Mouse (Mus musculus): ENCODE results near the gene Atxn7l1. TPM values are rescaled to one million over a fixed set of nuclear protein-coding genes. Genes with fewer than 3 reads are reported as not detected.

The Atxn7l1 gene
- polyA plus RNA-seq, 1 experiment from 2014 or later = 14.4 TPM

DNA sequence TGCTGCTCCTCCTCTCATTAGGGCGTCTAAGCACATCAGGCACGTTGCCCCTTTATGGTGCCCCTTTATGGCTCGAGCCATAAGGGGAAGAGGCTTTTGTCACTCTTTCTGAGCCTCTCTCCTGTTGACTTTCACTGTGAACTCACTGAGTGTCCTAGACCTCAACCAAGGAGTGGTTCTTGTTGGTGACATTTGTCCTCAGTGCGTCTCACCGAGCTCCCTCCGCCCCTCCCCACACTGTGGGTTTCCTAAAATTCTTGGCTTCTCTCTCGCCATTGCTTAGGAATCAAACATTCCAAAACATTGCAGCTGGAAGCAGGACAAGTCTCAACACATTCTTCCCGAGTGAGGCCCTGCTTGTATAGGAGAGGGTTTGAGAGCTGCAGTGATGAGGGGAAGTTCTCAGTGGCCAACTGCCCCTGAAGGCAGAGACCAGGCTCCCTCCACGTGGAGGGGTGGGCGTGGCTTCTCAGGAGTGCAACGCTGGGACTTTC is 46.0 kb downstream of the Atxn7l1 start:
- ATAC-seq (ENCODE audit: insufficient read depth) (peak; percentile 94), DNase-seq (peak; percentile 88)
- Histone ChIP-seq H3K27ac (ENCODE audit: low read depth) (peak overlapping the region; percentile 42; the same call in 1 of the 2 replicates), H3K9ac (no peak overlapping the region), H3K36me3 (ENCODE audit: insufficient read depth) (no peaks in the 10 kb centered on the region), H3K4me2 (peak overlapping the region; percentile 26; the same call in 1 of the 2 replicates), H3K4me3 (ENCODE audit: low read depth, low read length) (no peak overlapping the region), H3K4me1 (ENCODE audit: insufficient read depth) (peaks cover 9% of the 10 kb centered on the region; the same call in 1 of the 2 replicates), H3K27me3 (ENCODE audit: insufficient read depth, low read length) (no peaks in the 10 kb centered on the region), H3K9me3 (ENCODE audit: low read depth, low read length) (no peaks in the 10 kb centered on the region)
- TF ChIP-seq CTCF (IDR thresholded peaks at IDR 0.05; ENCODE audit: low read depth) = no peak
- WGBS = 28% methylated on average over 11 of the region's 11 CpGs

DNA sequence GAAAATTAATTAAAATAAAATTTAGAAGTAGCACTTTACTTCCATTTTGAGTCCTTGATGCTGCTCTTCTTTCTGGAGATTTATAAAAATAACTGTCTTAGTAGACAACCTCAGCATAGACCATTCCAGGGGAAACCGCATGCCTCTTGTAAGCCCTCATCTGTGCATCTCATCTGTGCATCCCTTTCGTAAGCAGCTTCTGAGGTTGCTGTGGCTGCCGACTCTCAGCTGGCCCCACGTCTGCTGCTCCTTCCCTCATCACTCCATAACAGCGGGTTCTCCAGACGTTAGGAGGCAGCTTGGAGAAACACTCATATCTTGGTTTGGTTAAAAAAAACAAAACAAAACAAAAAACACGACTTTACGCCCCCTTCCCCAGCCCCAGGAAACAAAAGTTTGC is 47.7 kb downstream of the Atxn7l1 start:
- H3K27ac ChIP-seq (ENCODE audit: low read depth) = no peak overlapping the region
- 51% methylated on average over 8 of the region's 8 CpGs for WGBS
- H3K9ac ChIP-seq = no peak overlapping the region
- DNase-seq (peak; percentile 20), ATAC-seq (ENCODE audit: insufficient read depth) (no peak)
- H3K4me1 ChIP-seq (ENCODE audit: insufficient read depth) = peaks cover 9% of the 10 kb centered on the region; the same call in 1 of the 2 replicates
- no peak for TF ChIP-seq CTCF (IDR thresholded peaks at IDR 0.05; ENCODE audit: low read depth)
- no peaks in the 10 kb centered on the region for H3K9me3 ChIP-seq (ENCODE audit: low read depth, low read length)
- H3K4me2 ChIP-seq = no peak overlapping the region
- no peaks in the 10 kb centered on the region for H3K36me3 ChIP-seq (ENCODE audit: insufficient read depth)
- H3K4me3 ChIP-seq (ENCODE audit: low read depth, low read length) = no peak overlapping the region
- H3K27me3 ChIP-seq (ENCODE audit: insufficient read depth, low read length) = no peaks in the 10 kb centered on the region

DNA sequence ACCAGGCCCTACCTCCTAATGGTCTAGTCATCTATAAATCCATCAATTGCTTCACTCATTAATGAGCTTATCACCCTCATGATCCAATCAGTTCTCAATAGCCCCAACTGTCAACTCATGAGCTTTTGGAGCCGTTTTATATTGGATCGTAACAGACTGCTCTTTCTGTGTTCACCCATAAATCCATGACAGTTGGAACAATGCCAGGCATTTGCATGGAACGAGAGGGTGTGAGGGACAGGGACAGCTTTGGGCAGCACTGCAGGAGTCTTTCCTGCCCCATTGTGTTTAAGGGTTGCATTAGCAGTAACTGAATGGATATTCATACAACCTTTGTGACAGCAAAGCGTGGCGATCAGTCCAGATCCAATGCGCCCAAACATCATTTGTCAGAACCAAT is 49.8 kb downstream of the Atxn7l1 start:
- Histone ChIP-seq H3K4me2 (no peak overlapping the region), H3K4me1 (ENCODE audit: insufficient read depth) (peaks cover 9% of the 10 kb centered on the region; the same call in 1 of the 2 replicates), H3K9ac (no peak overlapping the region), H3K9me3 (ENCODE audit: low read depth, low read length) (no peaks in the 10 kb centered on the region), H3K36me3 (ENCODE audit: insufficient read depth) (no peaks in the 10 kb centered on the region), H3K27me3 (ENCODE audit: insufficient read depth, low read length) (no peaks in the 10 kb centered on the region), H3K4me3 (ENCODE audit: low read depth, low read length) (no peak overlapping the region), H3K27ac (ENCODE audit: low read depth) (no peak overlapping the region)
- no peak for TF ChIP-seq CTCF (IDR thresholded peaks at IDR 0.05; ENCODE audit: low read depth)
- DNase-seq = peak; percentile 56
- no peak for ATAC-seq (ENCODE audit: insufficient read depth)
- 70% methylated on average over 6 of the region's 6 CpGs for WGBS

DNA sequence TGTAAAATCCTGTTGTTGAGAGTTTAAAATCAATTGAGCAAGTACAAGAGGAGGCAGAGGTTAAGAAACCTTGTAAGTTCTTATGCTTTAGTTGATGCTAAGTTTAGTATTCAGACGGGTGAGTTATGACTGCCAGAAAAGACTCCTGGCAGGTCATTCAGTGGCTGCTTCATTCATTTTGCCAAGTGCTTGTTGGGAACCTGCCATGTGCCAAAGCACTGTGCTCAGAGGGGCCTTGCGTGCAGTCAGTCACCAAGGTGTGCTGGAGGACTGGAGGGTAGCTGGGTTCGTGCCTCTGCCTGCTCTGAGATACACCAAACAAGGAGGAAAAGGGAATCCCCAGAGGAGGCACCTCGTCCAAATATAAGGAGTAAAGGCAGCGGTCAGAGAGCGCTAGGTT is 50.3 kb downstream of the Atxn7l1 start:
- H3K9ac ChIP-seq = no peak overlapping the region

DNA sequence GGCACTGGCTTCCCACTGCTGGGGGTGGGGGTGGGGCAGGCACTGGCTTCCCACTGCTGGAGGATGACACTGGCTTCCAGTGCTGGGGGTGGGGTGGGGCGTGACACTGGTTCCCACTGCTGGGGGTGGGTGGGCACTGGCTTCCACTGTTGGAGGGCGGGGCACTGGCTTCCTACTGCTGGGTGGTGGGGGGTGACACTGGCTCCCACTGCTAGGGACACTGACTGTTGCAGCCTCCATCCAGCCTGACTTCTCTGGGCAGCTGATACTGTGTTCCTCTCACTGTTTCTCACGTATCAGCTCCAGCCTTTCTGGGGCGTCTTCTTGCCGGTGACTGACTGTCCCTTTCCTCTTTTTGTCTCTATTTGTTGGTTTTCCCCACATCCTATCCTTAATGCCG is 53.6 kb downstream of the Atxn7l1 start:
- no peak overlapping the region for H3K4me3 ChIP-seq (ENCODE audit: low read depth, low read length)
- no peaks in the 10 kb centered on the region for H3K4me1 ChIP-seq (ENCODE audit: insufficient read depth)
- H3K36me3 ChIP-seq (ENCODE audit: insufficient read depth) = no peaks in the 10 kb centered on the region
- no peak for ATAC-seq (ENCODE audit: insufficient read depth)
- no peak overlapping the region for H3K27ac ChIP-seq (ENCODE audit: low read depth)
- H3K27me3 ChIP-seq (ENCODE audit: insufficient read depth, low read length) = no peaks in the 10 kb centered on the region
- no peak overlapping the region for H3K9ac ChIP-seq
- no peak for DNase-seq
- WGBS = 84% methylated on average over 6 of the region's 6 CpGs
- no peak overlapping the region for H3K4me2 ChIP-seq
- H3K9me3 ChIP-seq (ENCODE audit: low read depth, low read length) = no peaks in the 10 kb centered on the region
- no peak for TF ChIP-seq CTCF (IDR thresholded peaks at IDR 0.05; ENCODE audit: low read depth)

More for the DNA sequence above, 50.3 kb downstream of the Atxn7l1 start:
- no peaks in the 10 kb centered on the region for H3K27me3 ChIP-seq (ENCODE audit: insufficient read depth, low read length)
- 80% methylated on average over 6 of the region's 6 CpGs for WGBS
- H3K27ac ChIP-seq (ENCODE audit: low read depth) = no peak overlapping the region
- ATAC-seq (ENCODE audit: insufficient read depth) (no peak), DNase-seq (no peak)
- no peak overlapping the region for H3K4me2 ChIP-seq
- H3K4me1 ChIP-seq (ENCODE audit: insufficient read depth) = peaks cover 9% of the 10 kb centered on the region; the same call in 1 of the 2 replicates
- TF ChIP-seq CTCF (IDR thresholded peaks at IDR 0.05; ENCODE audit: low read depth) = no peak
- H3K36me3 ChIP-seq (ENCODE audit: insufficient read depth) = no peaks in the 10 kb centered on the region
- no peaks in the 10 kb centered on the region for H3K9me3 ChIP-seq (ENCODE audit: low read depth, low read length)
- H3K4me3 ChIP-seq (ENCODE audit: low read depth, low read length) = no peak overlapping the region

DNA sequence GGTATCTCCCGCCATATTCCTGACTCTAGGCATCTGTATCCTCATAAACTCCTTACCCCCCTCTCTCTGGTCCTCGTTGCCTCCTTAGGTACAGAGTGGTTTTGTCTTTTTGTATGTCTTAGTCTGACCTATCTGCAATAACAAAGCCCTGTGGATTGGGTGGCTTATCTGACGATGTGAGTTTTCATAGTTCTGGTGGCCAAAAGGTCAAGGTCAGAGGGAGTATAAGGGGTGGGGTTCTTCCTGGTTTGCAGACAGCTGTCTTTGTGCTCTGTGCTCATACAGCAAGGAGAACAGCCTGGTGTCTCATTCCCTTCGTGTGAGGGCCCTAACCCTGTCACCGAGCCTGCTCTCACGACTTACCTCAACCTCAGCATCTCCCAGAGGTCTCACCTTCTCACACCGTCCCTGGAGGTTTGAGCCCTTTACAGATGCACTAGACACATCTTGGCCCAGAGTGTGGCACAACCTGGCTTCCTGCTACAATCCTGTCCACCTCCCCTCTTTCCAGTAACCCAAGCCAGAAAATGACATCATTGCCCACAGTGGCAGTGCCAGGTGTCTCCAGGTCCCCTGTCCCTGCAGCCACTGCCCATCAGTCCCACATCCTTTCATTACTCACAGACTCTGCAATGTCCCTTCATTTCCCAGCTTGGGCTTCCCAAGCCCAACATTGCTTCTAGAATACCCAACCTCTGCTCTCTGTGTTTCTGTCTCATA is 54.2 kb downstream of the Atxn7l1 start:
- no peak overlapping the region for H3K27ac ChIP-seq (ENCODE audit: low read depth)
- DNase-seq (no peak), ATAC-seq (ENCODE audit: insufficient read depth) (no peak)
- H3K9me3 ChIP-seq (ENCODE audit: low read depth, low read length) = no peaks in the 10 kb centered on the region
- H3K4me2 ChIP-seq = no peak overlapping the region
- no peaks in the 10 kb centered on the region for H3K36me3 ChIP-seq (ENCODE audit: insufficient read depth)
- no peak overlapping the region for H3K9ac ChIP-seq
- H3K4me1 ChIP-seq (ENCODE audit: insufficient read depth) = no peaks in the 10 kb centered on the region
- no peaks in the 10 kb centered on the region for H3K27me3 ChIP-seq (ENCODE audit: insufficient read depth, low read length)
- TF ChIP-seq CTCF (IDR thresholded peaks at IDR 0.05; ENCODE audit: low read depth) = no peak
- 70% methylated on average over 7 of the region's 7 CpGs for whole genome bisulfite sequencing
- no peak overlapping the region for H3K4me3 ChIP-seq (ENCODE audit: low read depth, low read length)

DNA sequence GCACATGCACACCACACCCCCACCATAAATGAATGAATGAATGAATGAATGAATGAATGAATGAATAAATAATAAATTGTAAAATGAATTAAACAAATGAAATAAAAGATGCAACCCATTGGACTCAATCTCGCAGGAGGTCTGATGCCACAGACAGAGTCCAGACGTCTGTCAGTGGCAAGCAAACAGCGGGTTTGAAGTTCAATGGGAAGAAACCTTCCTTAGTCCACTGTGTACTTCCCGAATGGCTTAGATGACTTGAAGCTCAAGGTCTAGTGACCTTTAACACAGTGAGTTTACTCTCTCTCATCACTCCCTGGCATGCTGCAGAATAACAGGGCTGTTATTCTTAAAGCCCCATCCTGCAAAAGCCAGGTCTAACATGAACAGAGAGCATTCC is 57.8 kb downstream of the Atxn7l1 start:
- no peaks in the 10 kb centered on the region for H3K9me3 ChIP-seq (ENCODE audit: low read depth, low read length)
- no peak for DNase-seq
- H3K4me1 ChIP-seq (ENCODE audit: insufficient read depth) = no peaks in the 10 kb centered on the region
- no peak overlapping the region for H3K4me2 ChIP-seq
- no peaks in the 10 kb centered on the region for H3K27me3 ChIP-seq (ENCODE audit: insufficient read depth, low read length)
- ATAC-seq (ENCODE audit: insufficient read depth) = no peak
- H3K36me3 ChIP-seq (ENCODE audit: insufficient read depth) = no peaks in the 10 kb centered on the region
- TF ChIP-seq CTCF (IDR thresholded peaks at IDR 0.05; ENCODE audit: low read depth) = no peak
- H3K9ac ChIP-seq = no peak overlapping the region
- H3K4me3 ChIP-seq (ENCODE audit: low read depth, low read length) = no peak overlapping the region
- no peak overlapping the region for H3K27ac ChIP-seq (ENCODE audit: low read depth)
- 86% methylated on average over 4 of the region's 4 CpGs for WGBS

All from lung, embryonic 14.5 days (tissue).